Mouse (Mus musculus) CD4-positive, CD25-positive, alpha-beta regulatory T cell, adult 4 months (primary cell): ENCODE measurements at regions not wholly inside any gene's neighbourhood (a gene's known extent, or its start where the extent isn't known, plus 50 kb on each side); places are given as distances from the start of the nearest gene placed in this dataset.

ENCODE experiments used
- ATAC-seq: one replicate; pipeline ENCODE4 v1.8.0; 2017

DNA sequence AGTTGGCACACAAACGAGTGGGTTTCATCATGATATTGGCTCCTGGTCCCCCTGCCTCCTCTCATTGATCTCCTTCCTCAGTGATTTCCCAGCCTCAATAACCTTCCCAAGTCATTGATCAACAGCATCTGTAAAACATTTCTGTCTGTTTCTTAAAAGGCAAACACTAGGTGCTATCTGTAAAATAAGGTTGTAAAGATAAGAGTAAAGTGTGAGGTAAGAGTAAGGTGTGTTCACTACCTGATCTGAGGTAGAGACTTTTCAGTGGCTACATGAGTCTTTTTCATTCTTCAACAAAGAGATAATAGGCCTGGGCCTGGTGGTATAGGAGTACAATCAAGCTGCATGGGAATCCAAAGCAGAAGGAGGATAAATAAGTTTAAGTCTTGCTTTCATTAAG lies 55.7 kb downstream of the Plk2 start:
- ATAC-seq: no peak

DNA sequence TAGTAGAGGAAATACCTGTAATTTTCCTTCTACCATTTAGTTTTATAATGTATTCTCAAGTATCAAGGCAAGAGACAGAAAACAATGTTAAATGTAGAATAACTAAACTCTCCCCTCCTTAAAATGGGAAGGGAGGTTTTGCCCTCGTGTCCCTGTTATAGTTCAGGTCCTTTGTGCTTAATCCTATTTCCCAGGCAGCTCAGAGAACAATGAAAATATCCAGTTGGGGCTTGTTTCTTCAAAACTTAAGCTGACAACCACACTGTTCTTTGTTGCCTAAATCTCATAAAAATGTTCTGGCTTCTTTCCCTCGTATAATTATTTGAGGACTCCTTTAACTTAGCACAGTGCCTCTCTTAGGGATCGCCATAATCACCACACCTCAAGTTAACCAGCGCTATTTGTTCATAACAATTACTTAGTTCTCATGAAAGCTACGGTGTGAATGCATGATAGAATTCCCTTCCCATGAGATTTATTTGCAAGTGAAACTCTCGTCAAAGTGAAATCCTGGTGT lies 57.2 kb downstream of the Plk2 start:
- no peak for ATAC-seq

DNA sequence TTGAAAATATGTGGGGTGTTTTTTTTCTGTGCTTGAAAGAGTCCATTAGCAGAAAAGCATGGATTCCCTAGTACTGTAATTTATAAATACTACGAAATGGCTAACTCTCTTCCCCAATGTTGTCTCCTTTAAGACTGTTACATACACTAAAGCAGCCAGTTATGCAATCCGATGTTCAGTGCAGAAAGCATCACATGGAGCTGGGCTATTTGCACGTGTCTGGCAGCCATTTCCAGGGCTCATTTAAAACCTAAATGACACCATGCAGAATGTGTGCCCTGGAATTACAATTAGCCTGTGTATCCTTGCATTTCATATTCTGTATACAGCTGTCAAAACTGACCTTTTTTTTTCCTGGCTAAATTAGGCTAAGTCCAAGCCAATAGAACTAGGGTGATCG lies 60.2 kb downstream of the Plk2 start:
- ATAC-seq: no peak

DNA sequence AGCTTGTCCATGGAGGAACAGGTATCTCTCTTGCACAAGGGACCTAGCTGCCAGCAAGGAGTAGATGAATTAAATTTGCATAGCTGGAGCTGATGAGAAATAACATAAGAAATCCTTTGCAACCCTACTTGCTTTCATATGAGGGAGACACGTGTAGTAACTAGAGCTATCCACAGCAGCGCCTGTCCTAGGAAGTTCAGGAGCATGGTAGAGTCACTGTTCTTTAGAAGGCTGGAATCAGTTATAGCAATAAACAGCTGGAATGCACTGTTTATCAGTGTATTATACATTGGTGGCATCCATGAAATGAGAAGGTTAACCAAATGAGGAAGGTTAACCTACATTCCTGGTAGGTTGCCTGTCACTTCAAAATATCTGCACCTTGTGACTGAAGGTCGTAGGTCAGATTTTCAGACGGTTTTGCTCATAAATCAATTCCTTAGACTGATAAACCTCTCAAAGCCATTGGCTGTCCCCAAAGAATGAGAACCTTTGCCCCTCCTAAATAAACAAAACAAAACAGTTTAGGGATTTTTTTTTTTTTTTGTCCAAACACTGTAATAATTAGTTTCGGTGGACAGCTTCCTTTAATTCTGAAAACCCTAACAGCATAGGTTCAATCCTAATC lies 60.8 kb downstream of the Plk2 start:
- ATAC-seq: no peak

DNA sequence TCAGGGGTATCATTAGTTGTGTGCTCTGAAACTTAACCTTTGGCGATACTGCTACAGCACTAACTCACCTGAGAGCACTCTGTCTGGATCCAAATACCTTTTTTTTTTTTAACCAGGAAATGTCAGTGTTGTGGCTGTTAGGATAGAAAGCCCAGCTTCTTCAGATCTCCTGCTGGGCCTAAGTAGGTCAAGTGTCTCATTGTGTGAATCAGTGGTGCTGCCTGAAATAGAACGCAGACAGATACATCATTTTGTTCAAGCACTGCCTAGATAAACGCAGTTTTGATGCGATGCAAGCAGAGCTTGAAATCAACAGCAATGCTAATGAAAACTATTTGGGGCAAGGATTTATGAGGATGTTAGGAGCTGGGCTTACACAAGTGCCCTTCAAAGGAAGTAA lies 63.9 kb downstream of the Plk2 start:
- no peak for ATAC-seq

DNA sequence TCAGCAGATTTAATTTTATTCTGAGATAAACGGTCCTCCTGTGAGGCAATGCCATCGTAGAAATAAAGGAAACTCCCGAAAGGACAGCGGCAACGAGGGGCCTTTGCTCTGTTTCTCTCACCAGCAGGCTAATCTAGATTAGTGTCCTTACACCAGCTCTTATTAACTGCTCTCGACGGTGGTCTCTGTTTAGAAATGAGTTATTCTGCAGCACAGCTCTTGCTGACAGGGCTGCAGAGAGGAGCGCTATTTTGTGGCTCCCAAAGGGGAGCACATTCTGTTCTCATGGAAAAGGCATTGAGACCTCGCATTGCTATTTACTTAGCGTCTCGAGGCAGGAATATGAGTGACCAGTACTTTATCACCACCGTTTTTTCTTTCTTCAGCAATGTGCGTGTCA lies 66.7 kb downstream of the Plk2 start:
- ATAC-seq: no peak

DNA sequence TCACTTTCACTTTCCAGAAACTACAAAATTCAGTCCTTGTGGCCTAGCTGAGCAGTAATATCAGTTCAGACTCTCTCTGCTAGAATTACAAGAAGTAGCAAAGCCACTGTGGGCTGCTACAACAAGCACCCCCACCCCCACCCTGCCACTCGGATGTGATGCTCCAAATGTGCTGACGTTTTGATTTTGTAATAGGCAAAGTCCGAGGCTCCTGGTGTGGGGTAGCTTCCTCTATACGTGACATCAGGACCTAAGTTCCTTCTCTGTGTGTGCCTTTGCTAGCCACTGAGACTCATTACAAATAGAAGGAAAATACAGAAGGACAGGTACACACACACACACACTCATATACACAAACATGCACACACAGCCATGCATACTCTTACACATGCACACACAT lies 76.7 kb downstream of the Plk2 start:
- ATAC-seq: no peak

DNA sequence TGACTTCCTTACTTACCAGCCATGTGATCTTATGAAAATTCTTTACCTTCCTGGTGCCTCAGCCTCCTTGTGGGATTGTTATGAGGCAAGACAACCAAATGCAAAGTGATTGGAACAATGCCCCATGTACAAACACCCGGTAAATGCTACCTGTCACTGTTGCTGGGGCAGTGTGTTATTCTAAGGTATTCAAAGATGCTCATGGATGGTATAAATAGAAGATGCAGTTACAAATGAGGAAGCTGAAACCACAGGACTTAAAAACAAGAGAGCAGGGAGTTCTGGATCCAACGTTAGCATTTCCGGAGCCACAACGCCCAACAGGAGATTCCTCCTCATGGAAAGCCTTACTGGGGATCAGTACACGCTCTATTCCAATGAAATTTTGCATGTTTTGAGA lies 82.9 kb downstream of the Plk2 start:
- ATAC-seq: no peak

DNA sequence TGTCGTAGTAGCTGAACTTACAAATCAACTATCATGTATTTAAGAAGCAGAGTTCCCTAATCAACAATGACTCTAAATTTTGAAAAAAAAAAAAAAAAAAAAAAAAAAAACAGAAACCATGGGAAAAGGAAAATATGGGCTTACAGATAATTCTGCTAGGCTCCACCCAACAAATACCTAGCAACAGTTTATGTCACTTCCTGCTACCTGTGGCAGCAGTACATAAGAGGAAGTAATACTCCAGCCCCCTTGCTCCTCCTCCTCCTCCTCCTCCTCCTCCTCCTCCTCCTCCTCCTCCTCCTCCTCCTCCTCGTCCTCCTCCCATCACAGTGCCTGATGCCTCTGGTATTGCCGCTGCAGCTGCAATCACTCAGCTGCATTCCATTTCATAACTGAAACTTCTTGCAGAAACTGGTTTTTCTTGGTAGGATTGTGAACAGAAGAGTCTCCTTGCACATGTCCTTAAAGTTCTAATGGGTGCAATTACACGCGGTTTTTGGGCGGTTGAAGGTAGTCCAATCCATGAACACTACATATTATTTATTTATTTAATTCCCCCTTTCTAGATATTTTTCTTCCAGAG lies 89.6 kb downstream of the Plk2 start:
- no peak for ATAC-seq

DNA sequence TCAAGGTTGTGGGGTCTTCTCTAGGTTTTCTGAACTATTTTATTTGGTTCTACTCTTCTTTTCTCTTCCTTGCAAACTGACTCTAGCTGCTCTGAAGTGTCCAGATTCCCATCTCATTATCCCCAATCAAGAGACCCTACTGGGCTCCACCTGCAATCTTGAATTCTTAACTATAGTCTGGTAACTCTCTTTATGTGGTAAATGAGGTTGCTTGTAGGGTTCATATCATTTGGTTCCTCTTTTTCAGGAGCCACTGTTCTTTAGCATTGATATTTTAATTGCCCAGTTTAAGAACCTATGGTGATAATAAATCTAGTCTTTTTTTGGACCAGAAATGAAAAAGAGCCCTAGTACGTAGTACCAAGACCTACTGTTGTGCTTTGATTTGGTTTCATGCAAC lies 90.7 kb downstream of the Plk2 start:
- ATAC-seq: no peak

DNA sequence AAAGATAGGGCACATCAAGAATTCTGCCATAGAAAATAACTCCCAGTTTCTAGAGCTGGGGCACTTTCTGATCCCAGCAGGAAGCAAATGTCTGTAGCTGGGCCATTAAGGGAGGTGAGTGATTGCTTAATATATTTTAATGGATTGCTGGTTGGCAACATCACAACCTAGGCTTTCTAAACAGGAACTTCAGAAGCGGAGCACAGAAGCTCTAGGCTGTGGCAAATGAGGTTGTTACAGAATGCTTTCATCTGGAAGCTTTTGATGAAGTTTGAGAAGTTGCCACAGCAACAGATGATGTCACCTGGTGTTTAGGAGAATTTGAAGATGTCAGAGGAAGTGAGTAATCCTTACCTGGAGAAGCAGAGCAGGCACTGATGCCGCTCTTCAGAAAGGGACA lies 95.3 kb downstream of the Plk2 start:
- ATAC-seq: no peak

DNA sequence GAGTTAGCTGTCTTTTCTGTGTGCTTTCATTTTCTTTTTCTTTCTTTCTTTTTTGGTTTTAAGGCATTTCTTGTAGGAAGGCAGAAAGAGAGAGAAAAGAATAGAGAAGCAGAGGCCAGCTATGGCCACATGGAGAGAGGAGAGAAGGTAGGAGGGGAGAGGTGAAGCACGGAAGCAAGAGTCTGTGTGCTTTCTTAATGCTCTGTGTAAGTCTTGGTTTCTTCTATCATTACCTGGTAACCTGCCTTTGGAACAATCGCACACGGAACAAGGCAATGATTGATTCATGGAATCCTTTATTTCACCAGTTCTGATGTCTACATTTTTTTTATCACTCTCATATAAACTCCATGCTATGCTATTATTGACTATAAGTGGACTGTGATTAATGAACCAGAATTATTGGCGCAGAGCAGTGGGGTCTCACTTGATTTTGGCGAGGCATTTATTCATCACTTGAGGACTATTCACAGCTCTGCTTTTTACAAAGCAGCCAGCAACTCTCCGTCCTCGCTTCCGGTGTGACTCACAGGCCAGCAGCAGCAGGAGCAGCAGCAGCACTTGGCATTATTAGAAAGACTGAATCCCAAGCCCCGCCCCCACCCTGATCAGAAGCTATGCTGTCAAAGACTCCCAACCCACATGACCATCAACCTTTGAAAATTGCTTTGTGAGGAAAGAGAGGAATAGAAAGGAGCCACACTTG lies 97.6 kb downstream of the Plk2 start:
- ATAC-seq: no peak

DNA sequence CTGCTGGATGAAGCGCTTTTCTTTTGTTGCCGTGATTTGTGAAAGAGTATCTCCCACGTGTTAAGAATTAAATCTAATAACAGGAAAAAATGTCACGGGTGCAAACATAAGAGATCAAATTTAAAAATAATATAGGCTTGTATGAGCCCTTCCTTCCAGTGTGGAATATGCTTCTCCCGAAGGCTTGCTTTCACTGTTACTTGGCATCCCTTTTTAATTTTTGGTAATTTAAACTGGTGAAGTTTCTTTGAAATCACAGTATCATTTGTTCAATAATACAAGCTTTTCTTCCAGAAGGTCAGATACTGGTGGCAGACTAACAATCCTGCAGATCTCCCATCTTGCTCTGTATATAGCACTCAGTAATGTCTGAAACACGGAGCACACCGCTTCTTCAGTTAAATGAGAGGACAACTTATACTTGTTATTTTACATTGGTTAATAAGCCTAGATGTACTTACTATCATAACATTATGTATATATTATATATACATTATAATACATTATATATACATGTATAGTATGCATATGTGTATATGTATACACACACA lies 98.2 kb downstream of the Plk2 start:
- no peak for ATAC-seq

DNA sequence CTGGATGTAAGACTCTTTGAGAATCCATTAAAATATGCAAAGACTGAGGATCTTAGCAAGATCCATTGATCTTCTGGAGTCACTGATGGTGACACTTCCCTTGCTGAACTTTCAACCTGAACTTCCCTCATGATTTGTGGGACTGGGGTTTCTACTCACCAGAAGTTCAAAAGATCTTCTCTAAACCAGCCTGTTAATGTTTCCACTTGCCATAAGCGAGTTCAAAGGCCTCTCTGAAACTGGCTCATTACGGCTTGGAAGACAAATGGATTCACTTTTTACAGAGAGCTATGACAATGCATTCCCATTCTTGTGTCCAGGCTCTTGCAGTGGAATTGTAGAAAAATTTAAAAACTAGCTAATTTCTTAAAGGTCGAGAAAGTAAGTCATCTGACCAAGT lies 102.6 kb downstream of the Plk2 start:
- ATAC-seq: no peak

DNA sequence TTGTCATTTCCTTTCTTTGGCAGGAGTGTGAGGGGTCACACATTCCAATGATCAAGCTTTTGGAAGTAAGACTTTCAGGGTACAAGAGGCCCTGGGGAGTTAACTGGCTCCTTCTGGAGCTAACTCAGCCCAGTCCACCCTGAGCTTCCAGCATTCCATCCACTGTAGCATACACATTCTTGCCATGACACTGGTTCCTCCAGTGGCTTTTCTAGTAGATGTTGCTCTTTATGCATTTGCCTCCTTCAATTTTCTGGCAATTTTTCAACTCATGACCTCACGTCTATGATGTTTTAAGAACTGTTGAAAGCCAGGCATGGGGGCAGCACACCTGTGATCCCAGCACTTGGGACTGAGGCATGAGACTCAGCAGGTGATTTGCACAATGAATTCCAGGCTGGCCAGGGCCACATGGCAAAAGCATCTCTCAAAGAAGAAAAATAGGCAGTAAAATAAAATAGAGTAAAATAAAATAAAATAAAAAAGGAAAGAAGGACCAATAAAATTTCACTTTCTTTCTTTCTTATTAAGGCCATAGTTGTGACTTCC lies 113.0 kb downstream of the Plk2 start:
- ATAC-seq: no peak

DNA sequence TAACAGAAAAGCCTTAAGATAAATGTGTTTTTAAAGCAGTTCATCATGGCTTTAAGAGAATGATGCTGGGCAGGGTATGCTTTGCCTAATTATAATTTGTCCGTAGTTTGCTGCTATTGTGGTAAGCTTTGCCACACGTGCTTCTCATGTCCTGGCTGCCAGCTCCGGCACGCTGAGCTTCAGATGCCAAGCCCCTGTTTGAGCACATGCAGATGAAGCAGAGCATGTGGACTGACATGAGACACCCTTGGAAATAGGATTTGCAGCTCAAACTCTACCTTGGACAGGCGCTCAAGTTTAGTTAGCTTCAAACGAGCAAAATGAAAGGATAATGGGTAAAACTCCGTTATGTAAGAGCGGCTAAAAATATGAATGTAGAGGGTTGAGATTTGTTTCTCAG lies 123.1 kb downstream of the Plk2 start:
- ATAC-seq: no peak

DNA sequence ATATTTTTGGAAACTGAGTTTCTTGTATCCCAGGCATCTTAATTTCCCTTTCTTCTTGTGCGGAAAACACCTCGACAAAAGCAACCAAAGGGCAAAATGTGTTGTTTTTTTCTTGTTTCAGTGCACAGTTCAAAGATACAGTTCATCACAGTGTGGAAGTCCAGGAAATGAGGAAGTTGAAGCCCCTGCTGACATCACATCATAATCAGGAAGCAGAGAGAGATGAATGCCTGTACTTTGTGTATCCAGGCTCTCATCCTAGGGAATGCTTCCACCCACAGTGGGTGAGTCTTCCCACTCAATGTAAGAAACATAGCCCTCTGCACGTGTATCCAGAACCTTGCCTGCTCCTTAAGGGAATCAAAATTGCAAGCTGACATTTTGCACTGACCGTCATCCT lies 128.1 kb downstream of the Plk2 start:
- ATAC-seq: no peak

DNA sequence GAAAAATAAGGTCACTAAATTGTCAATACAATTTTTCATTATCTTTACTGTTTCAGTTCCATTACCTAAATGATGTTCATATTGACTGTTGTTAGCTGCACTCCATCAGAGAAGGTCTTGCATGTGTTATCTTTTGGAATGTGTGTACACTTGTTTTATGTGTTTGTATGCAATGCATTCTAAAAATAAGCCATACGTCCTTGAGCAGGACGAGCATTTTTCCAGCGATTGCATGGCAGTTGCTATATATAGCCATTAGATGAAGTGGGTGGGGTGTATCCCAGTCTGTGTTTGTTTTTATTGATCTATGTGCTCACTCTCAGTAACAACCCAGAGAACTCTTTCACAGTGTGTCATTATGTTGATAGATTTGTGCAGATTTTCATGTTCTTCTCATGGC lies 132.8 kb downstream of the Plk2 start:
- no peak for ATAC-seq

DNA sequence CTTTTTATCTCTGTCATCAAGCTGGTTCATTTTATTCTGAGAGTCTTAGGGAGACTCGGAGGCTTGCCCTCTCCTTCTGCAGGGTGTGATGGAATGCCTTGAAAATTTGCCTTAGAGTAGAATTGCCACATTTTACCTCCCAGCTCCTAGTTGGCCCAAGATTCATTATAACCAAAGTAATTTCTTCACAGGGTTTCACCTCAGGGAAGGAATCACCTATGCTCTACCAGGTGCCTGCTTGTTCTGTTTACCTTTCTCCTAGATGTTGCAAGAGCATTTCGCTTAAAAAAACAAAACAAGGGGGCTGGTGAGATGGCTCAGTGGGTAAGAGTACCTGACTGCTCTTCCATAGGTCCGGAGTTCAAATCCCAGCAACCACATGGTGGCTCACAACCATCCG lies 134.8 kb downstream of the Plk2 start:
- no peak for ATAC-seq

DNA sequence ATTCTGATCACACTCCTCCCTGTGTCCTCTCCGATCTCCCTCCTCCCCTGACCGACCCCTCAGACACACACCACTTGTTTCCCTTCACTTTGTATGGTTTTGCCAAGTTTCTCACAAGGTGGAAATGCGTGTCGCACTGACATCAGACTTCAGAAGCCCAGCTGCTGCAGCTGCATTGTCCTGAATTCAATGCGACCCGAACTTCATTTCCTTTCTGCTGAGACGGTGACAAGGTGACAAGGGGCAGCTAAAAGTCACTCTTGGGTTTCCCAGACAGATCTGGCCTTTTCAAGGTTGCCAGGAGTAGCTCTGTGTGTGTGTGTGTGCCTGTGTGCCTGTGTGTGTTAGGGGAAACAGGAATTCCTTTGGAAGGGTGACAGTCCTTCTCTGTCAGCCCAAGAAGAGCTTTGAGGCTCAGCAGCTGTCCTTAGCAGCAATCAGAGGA lies 139.5 kb downstream of the Plk2 start:
- ATAC-seq: no peak

DNA sequence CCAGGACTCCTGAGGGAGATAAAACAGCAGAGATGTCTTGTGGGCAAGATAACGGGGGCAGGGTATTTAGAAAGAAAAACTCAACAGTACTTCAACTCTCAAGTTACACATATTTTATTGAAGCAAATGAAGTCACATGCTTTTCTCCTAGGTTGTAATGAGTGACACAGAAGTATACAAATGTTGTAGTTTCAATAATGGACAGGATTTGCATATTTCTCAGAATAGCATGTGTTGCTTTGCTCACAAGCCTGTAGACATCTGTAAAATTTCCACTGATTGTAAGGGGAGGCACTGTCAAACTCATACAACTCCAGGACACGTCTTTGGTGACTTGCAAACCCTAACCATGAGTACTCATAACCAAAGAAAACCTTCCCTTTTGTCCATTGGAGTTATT lies 140.9 kb downstream of the Plk2 start:
- ATAC-seq: no peak

DNA sequence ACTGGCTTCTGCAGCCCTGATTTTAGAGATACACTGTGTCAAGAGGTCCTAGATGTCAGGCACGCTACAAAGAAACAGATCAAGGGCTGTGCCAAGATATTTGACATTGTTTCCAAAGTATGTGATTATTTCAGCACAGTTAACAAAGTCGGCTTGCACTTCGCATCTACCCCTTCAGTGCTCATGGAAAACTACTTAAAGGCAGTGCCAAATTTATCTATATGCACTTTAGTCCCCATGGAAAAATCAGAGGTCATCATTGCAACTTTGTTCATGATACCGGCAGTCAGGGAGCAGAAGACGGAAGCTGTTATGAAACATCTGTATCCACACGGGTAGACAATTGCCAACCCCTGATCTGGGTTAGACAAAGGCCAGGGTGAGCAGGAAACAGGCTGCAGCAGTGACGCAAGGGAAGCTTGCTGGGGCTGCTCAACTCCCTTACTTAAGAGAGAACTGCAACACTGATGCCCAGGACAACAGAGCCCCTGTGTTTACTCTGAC lies 143.2 kb downstream of the Plk2 start:
- no peak for ATAC-seq

DNA sequence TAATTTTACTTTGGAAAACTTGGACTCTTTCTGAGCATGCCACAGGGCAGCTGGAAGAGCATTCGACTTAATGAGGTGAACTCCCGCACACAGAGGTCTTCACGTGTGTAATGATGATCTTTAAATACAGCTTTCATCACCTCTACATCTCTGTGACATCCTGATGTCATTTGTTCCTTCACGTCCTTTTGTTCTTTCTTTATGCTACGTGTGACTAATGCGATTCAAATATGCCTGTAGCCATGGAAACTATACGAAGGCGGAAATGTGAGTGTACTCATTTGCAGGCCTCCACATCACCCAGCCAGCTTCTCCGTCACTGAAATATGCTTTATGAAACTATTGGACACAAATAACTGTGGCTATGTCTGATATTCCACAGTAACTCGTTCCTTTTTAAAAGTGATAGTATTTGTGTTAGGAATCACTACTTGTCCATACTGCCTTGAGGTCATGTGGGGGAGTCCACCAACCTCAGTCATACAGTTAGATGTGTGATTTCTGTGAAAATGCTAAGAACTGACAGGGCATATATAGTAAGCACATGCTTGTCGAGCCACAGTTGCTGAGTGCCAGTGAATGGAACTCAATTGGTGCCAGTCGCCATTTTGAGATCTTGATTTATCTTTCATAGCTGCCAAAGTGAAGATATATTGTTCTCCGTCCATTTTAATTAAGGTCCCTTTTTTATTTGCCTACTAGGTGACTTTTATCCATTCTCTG lies 145.9 kb downstream of the Plk2 start:
- ATAC-seq: peak; percentile 76
